Mouse (Mus musculus) midbrain, embryonic 16.5 days (tissue): ENCODE data around the gene Wnt11. TPM values are rescaled to one million over a fixed set of nuclear protein-coding genes. Genes with fewer than 3 reads are reported as not detected.

Experiments used
- ATAC-seq: fragments of 200-750 bp; cut with Nextera tagmentation; 2 replicates; pipeline ENCODE4 v1.8.0; 2017; ENCODE audit warnings: moderate TSS enrichment
- H3K27ac ChIP-seq: fragments of 300-500 bp; sonication (generic); 2 replicates; pipeline ENCODE4 v1.5.1; 2014; ENCODE audit warnings: mild to moderate bottlenecking, low read length, mixed read lengths
- H3K27me3 ChIP-seq: fragments of 300-500 bp; sonication (generic); 2 replicates; pipeline ENCODE4 v1.6.1; 2014; ENCODE audit warnings: low read depth, low read length, mixed read lengths; ENCODE audit not compliant: control insufficient read depth, insufficient read depth
- H3K36me3 ChIP-seq: fragments of 300-500 bp; sonication (generic); 2 replicates; pipeline ENCODE4 v1.6.1; 2014; ENCODE audit warnings: mild to moderate bottlenecking, low read length, moderate library complexity, mixed read lengths; ENCODE audit not compliant: control insufficient read depth, insufficient read depth
- H3K4me1 ChIP-seq: fragments of 300-500 bp; sonication (generic); 2 replicates; pipeline ENCODE4 v1.6.1; 2014; ENCODE audit warnings: mild to moderate bottlenecking, low read length, mixed read lengths; ENCODE audit not compliant: control insufficient read depth, insufficient read depth
- H3K4me2 ChIP-seq: fragments of 300-500 bp; sonication (generic); 2 replicates; pipeline ENCODE4 v1.6.1; 2014; ENCODE audit warnings: mild to moderate bottlenecking, low read length, mixed read lengths
- H3K4me3 ChIP-seq: fragments of 300-500 bp; sonication (generic); 2 replicates; pipeline ENCODE4 v1.5.1; 2014; ENCODE audit warnings: low read depth, mild to moderate bottlenecking, low read length, moderate library complexity, mixed read lengths
- H3K9ac ChIP-seq: fragments of 300-500 bp; sonication (generic); 2 replicates; pipeline ENCODE4 v1.6.1; 2014; ENCODE audit warnings: low read depth, low read length, mixed read lengths
- H3K9me3 ChIP-seq: fragments of 300-500 bp; sonication (generic); replicated peaks from 2 replicates; pipeline ENCODE4 v1.6.1; 2014; ENCODE audit warnings: mild to moderate bottlenecking, low read length, mixed read lengths; ENCODE audit not compliant: control insufficient read depth, poor library complexity, severe bottlenecking
- WGBS: fragments of 180-500 bp; shearing (Covaris S2); extraction: QIAGEN DNeasy Blood & Tissue Kit; methylation state at CpG from one replicate; pipeline ENCODE4 v1.1.7; 2014; 5-methylcytosine and 5-hydroxymethylcytosine counted together
- polyA plus RNA-seq: library from polyadenylated mRNA; unstranded; fragments of >200 nt; fragmentation: Nextera tagmentation; extraction: Ambion mirVana; gene quantifications from 2 replicates; pipeline ENCODE4 v1.2.1, GENCODE M21; 2015

Wnt11 gene
- polyA plus RNA-seq, 1 experiment from 2014 or later: 1.2 TPM

- H3K4me1 ChIP-seq: 0 out of 2 replicates have a peak, but pooled peaks cover 5% of the 10 kb centered on the region
- H3K4me2 ChIP-seq: no peak overlapping the region
- no peak overlapping the region for H3K4me3 ChIP-seq
- ATAC-seq: no peak
- no peaks in the 10 kb centered on the region for H3K27me3 ChIP-seq
- WGBS: 95% methylated on average over 8 of the region's 8 CpGs
- H3K36me3 ChIP-seq: no peaks in the 10 kb centered on the region
- no peaks in the 10 kb centered on the region for H3K9me3 ChIP-seq
- no peak overlapping the region for H3K9ac ChIP-seq
- H3K27ac ChIP-seq: no peak overlapping the region
Observed at GRCm38 (mm10) chr7:98897323-98897722, 62.4 kb downstream of the Wnt11 start.

GRCm38 (mm10) chr7:98899815-98900214 lies 64.9 kb downstream of the Wnt11 start:
- no peak overlapping the region for H3K4me3 ChIP-seq
- H3K9me3 ChIP-seq: no peaks in the 10 kb centered on the region
- H3K27me3 ChIP-seq: no peaks in the 10 kb centered on the region
- 93% methylated on average over 4 of the region's 4 CpGs for WGBS
- no peak for ATAC-seq
- 0 out of 2 replicates have a peak, but pooled peaks cover 4% of the 10 kb centered on the region for H3K4me1 ChIP-seq
- no peak overlapping the region for H3K9ac ChIP-seq
- no peak overlapping the region for H3K4me2 ChIP-seq
- no peaks in the 10 kb centered on the region for H3K36me3 ChIP-seq
- H3K27ac ChIP-seq: no peak overlapping the region

GRCm38 (mm10) chr7:98901120-98901519 lies 66.2 kb downstream of the Wnt11 start:
- H3K4me1 ChIP-seq: no peaks in the 10 kb centered on the region; the same call in 1 of the 2 replicates
- H3K4me2 ChIP-seq: no peak overlapping the region
- no peaks in the 10 kb centered on the region for H3K36me3 ChIP-seq
- no peak overlapping the region for H3K9ac ChIP-seq
- WGBS: 93% methylated on average over 1 of the region's 1 CpGs
- H3K27me3 ChIP-seq: no peaks in the 10 kb centered on the region
- no peak for ATAC-seq
- no peak overlapping the region for H3K27ac ChIP-seq
- H3K4me3 ChIP-seq: no peak overlapping the region
- H3K9me3 ChIP-seq: no peaks in the 10 kb centered on the region

- no peaks in the 10 kb centered on the region; the same call in 1 of the 2 replicates for H3K4me1 ChIP-seq
- no peaks in the 10 kb centered on the region for H3K27me3 ChIP-seq
- 59% methylated on average over 5 of the region's 5 CpGs for WGBS
- H3K36me3 ChIP-seq: no peaks in the 10 kb centered on the region
- no peak overlapping the region for H3K27ac ChIP-seq
- no peak overlapping the region for H3K9ac ChIP-seq
- H3K4me2 ChIP-seq: no peak overlapping the region
- ATAC-seq: no peak
- no peaks in the 10 kb centered on the region for H3K9me3 ChIP-seq
- H3K4me3 ChIP-seq: no peak overlapping the region
Observed at GRCm38 (mm10) chr7:98903884-98904283, 69.0 kb downstream of the Wnt11 start.

Other genes starting within 250 kb of the Wnt11 start
- gene Emsy, start 178.3 kb upstream of the Wnt11 start, polyA plus RNA-seq: 38.8 and 40.0 TPM in 2 replicates
- gene Thap12, start 132.0 kb upstream of the Wnt11 start, polyA plus RNA-seq: 43.5 and 47.5 TPM in 2 replicates